Mouse (Mus musculus) gonadal fat pad, adult 2 months (tissue): Measurements from ENCODE around the gene Mroh7. TPM values are rescaled to one million over a fixed set of nuclear protein-coding genes. Genes with fewer than 3 reads are reported as not detected.
"Not testable (repeated sequence)": the region's sequence is repeated elsewhere in the genome, so short reads cannot be mapped to it uniquely, and the experiment has no call there.

Source experiments
- DNase-seq: peaks from one replicate; pipeline ENCODE4 v3.0.0-alpha.2; 2012; ENCODE audit warnings: low read depth
- polyA plus RNA-seq: library from polyadenylated mRNA; depleted of rRNA; stranded (reverse); fragments of >200 nt; gene quantifications from 2 replicates; pipeline ENCODE4 v1.2.3, GENCODE M21; 2012; rRNA removed

Mroh7 gene
- 0.69 and 0.95 TPM in 2 replicates for polyA plus RNA-seq

GRCm38 (mm10) chr4:106730814-106731213 is at the start of gene Mroh7:
Mroh7 (minus strand) TSS chr4:106730925.
- no peak for DNase-seq

- DNase-seq = no peak
Observed at GRCm38 (mm10) chr4:106780045-106780444, 49.3 kb upstream of the Mroh7 start.

- peak; percentile 94 for DNase-seq
Observed at GRCm38 (mm10) chr4:106778116-106778788, 47.5 kb upstream of the Mroh7 start.

- no peak for DNase-seq
Observed at GRCm38 (mm10) chr4:106776998-106777397, 46.3 kb upstream of the Mroh7 start.

- not testable (repeated sequence) for DNase-seq
Observed at GRCm38 (mm10) chr4:106775767-106776166, 45.0 kb upstream of the Mroh7 start.

GRCm38 (mm10) chr4:106772558-106772957 is 41.8 kb upstream of the Mroh7 start:
- DNase-seq = no peak

GRCm38 (mm10) chr4:106769306-106769705 is 38.6 kb upstream of the Mroh7 start:
- no peak for DNase-seq

- no peak for DNase-seq
Observed at GRCm38 (mm10) chr4:106764166-106764565, 33.4 kb upstream of the Mroh7 start.

- DNase-seq = no peak
Observed at GRCm38 (mm10) chr4:106751726-106752125, 21.0 kb upstream of the Mroh7 start.

- DNase-seq = no peak
Observed at GRCm38 (mm10) chr4:106749699-106750098, 19.0 kb upstream of the Mroh7 start.

- DNase-seq = no peak
Observed at GRCm38 (mm10) chr4:106747001-106747580, 16.4 kb upstream of the Mroh7 start.

GRCm38 (mm10) chr4:106745862-106746261 is 15.1 kb upstream of the Mroh7 start:
- DNase-seq = no peak

- no peak for DNase-seq
Observed at GRCm38 (mm10) chr4:106737904-106738303, 7.2 kb upstream of the Mroh7 start.

- DNase-seq = not testable (repeated sequence)
Observed at GRCm38 (mm10) chr4:106736884-106737283, 6.2 kb upstream of the Mroh7 start.

GRCm38 (mm10) chr4:106733636-106734035 is 2.9 kb upstream of the Mroh7 start, which contains the start of gene Fam151a:
Fam151a (plus strand) TSS chr4:106733889.
- DNase-seq = no peak

- no peak for DNase-seq
Observed at GRCm38 (mm10) chr4:106720631-106721030, 10.1 kb downstream of the Mroh7 start.

- DNase-seq = no peak
Observed at GRCm38 (mm10) chr4:106713622-106714021, 17.1 kb downstream of the Mroh7 start.

- no peak for DNase-seq
Observed at GRCm38 (mm10) chr4:106708408-106708807, 22.3 kb downstream of the Mroh7 start.

- DNase-seq = no peak
Observed at GRCm38 (mm10) chr4:106707957-106708356, 22.8 kb downstream of the Mroh7 start.

GRCm38 (mm10) chr4:106705096-106705665 is 25.5 kb downstream of the Mroh7 start:
- DNase-seq = no peak

- DNase-seq = no peak
Observed at GRCm38 (mm10) chr4:106704416-106704815, 26.3 kb downstream of the Mroh7 start.

GRCm38 (mm10) chr4:106703956-106704355 is 26.8 kb downstream of the Mroh7 start:
- DNase-seq = no peak

- DNase-seq = no peak
Observed at GRCm38 (mm10) chr4:106700798-106701197, 29.9 kb downstream of the Mroh7 start.
